Mouse (Mus musculus): ENCODE results near the gene Map1lc3b.

GRCm38 (mm10) chr8:121589205-121589726, 895 bp upstream of the Map1lc3b start:
- TF ChIP-seq CTCF (IDR thresholded peaks at IDR 0.05; ENCODE audit: low read depth) (no peak), EP300 (IDR thresholded peaks at IDR 0.05; ENCODE audit: low read depth) (no peak)

All from liver, postnatal 0 days (tissue).